Mouse (Mus musculus) midbrain, embryonic 13.5 days (tissue): Measurements from ENCODE around the gene Zfp386. TPM values are rescaled to one million over a fixed set of nuclear protein-coding genes. Genes with fewer than 3 reads are reported as not detected.

ENCODE experiments used
- ATAC-seq: fragments of 200-750 bp; cut with Nextera tagmentation; 2 replicates; pipeline ENCODE4 v1.8.0; 2017; ENCODE audit warnings: mild to moderate bottlenecking, moderate TSS enrichment, moderate library complexity
- H3K27ac ChIP-seq: fragments of 300-500 bp; sonication (generic); 2 replicates; pipeline ENCODE4 v1.5.1; 2015; ENCODE audit warnings: inconsistent platforms, mild to moderate bottlenecking, moderate library complexity
- H3K27me3 ChIP-seq: fragments of 300-500 bp; sonication (generic); 2 replicates; pipeline ENCODE4 v1.6.1; 2015; ENCODE audit warnings: mild to moderate bottlenecking, inconsistent platforms
- H3K36me3 ChIP-seq: fragments of 300-500 bp; sonication (generic); 2 replicates; pipeline ENCODE4 v1.6.1; 2015; ENCODE audit warnings: mild to moderate bottlenecking, inconsistent platforms
- H3K4me1 ChIP-seq: fragments of 300-500 bp; sonication (generic); replicated peaks from 2 replicates; pipeline ENCODE4 v1.6.1; 2015; ENCODE audit warnings: inconsistent platforms
- H3K4me2 ChIP-seq: fragments of 300-500 bp; sonication (generic); replicated peaks from 2 replicates; pipeline ENCODE4 v1.6.1; 2015; ENCODE audit warnings: moderate library complexity, mild to moderate bottlenecking, inconsistent platforms
- H3K4me3 ChIP-seq: fragments of 300-500 bp; sonication (generic); replicated peaks from 2 replicates; pipeline ENCODE4 v1.5.1; 2015; ENCODE audit warnings: mild to moderate bottlenecking, inconsistent platforms
- H3K9ac ChIP-seq: fragments of 300-500 bp; sonication (generic); replicated peaks from 2 replicates; pipeline ENCODE4 v1.6.1; 2015; ENCODE audit warnings: mild to moderate bottlenecking, inconsistent platforms
- H3K9me3 ChIP-seq: fragments of 300-500 bp; sonication (generic); 2 replicates; pipeline ENCODE4 v1.6.1; 2016; ENCODE audit warnings: mild to moderate bottlenecking, inconsistent platforms
- WGBS: fragments of 180-500 bp; shearing (Covaris S2); methylation state at CpG from one replicate; pipeline ENCODE4 v1.1.7; 2015; 5-methylcytosine and 5-hydroxymethylcytosine counted together
- polyA plus RNA-seq: library from polyadenylated mRNA; unstranded; fragments of >200 nt; fragmentation: Nextera tagmentation; extraction: Ambion mirVana; gene quantifications from 2 replicates; pipeline ENCODE4 v1.2.1, GENCODE M21; 2015

Gene Zfp386
- polyA plus RNA-seq, 1 experiment from 2014 or later: 66.5 TPM

- H3K4me1 ChIP-seq: no peaks in the 10 kb centered on the region
Measured at GRCm38 (mm10) chr12:116061561-116062193, 14.2 kb downstream of the Zfp386 start.

GRCm38 (mm10) chr12:116062194-116062583 lies 14.7 kb downstream of the Zfp386 start:
- H3K27me3 ChIP-seq: no peaks in the 10 kb centered on the region
- H3K4me1 ChIP-seq: no peaks in the 10 kb centered on the region
- no peak overlapping the region for H3K27ac ChIP-seq
- H3K9ac ChIP-seq: no peak overlapping the region
- no peak overlapping the region for H3K4me2 ChIP-seq
- ATAC-seq: peak; percentile 51
- WGBS: 96% methylated on average over 2 of the region's 2 CpGs
- peaks cover 29% of the 10 kb centered on the region for H3K9me3 ChIP-seq
- peaks cover 47% of the 10 kb centered on the region for H3K36me3 ChIP-seq
- H3K4me3 ChIP-seq: no peak overlapping the region

More at GRCm38 (mm10) chr12:116061561-116062193, 14.2 kb downstream of the Zfp386 start:
- WGBS: 95% methylated on average over 5 of the region's 5 CpGs
- no peak overlapping the region for H3K4me2 ChIP-seq
- peaks cover 52% of the 10 kb centered on the region for H3K36me3 ChIP-seq
- no peaks in the 10 kb centered on the region for H3K27me3 ChIP-seq
- no peak overlapping the region for H3K9ac ChIP-seq
- H3K9me3 ChIP-seq: peaks cover 33% of the 10 kb centered on the region
- H3K27ac ChIP-seq: no peak overlapping the region
- peak; percentile 55 for ATAC-seq
- H3K4me3 ChIP-seq: no peak overlapping the region

- 97% methylated on average over 4 of the region's 4 CpGs for WGBS
- ATAC-seq: no peak
- H3K4me3 ChIP-seq: no peak overlapping the region
- H3K9ac ChIP-seq: no peak overlapping the region
- H3K4me1 ChIP-seq: no peaks in the 10 kb centered on the region
- H3K27ac ChIP-seq: no peak overlapping the region
- peaks cover 29% of the 10 kb centered on the region for H3K9me3 ChIP-seq
- H3K4me2 ChIP-seq: no peak overlapping the region
- H3K27me3 ChIP-seq: no peaks in the 10 kb centered on the region
- H3K36me3 ChIP-seq: peaks cover 41% of the 10 kb centered on the region
Measured at GRCm38 (mm10) chr12:116063020-116063419, 15.5 kb downstream of the Zfp386 start.

GRCm38 (mm10) chr12:116071023-116071422 lies 23.5 kb downstream of the Zfp386 start:
- H3K9me3 ChIP-seq: no peaks in the 10 kb centered on the region
- H3K4me2 ChIP-seq: no peak overlapping the region
- no peak overlapping the region for H3K4me3 ChIP-seq
- no peak overlapping the region for H3K27ac ChIP-seq
- ATAC-seq: peak; percentile 85
- 20% methylated on average over 3 of the region's 3 CpGs for WGBS
- no peaks in the 10 kb centered on the region for H3K4me1 ChIP-seq
- H3K36me3 ChIP-seq: no peaks in the 10 kb centered on the region
- no peak overlapping the region for H3K9ac ChIP-seq
- H3K27me3 ChIP-seq: peaks cover 9% of the 10 kb centered on the region

- Histone ChIP-seq H3K36me3 (no peaks in the 10 kb centered on the region), H3K9ac (peak within 1 kb of the TSS; percentile 78), H3K4me2 (peak within 1 kb of the TSS; percentile 95), H3K27ac (no peak within 1 kb of the TSS), H3K4me1 (peaks cover 9% of the 10 kb centered on the region), H3K27me3 (peaks cover 19% of the 10 kb centered on the region), H3K9me3 (no peaks in the 10 kb centered on the region), H3K4me3 (peak within 1 kb of the TSS; percentile 64)
- peak; percentile 97 for ATAC-seq
- WGBS: 4% methylated on average over 33 of the region's 33 CpGs
Measured at GRCm38 (mm10) chr12:116077074-116077854, 29.7 kb downstream of the Zfp386 start, which contains the start of gene Vipr2. Gene Vipr2 (plus strand): TSS chr12:116077726.

GRCm38 (mm10) chr12:116077855-116078366 lies 30.4 kb downstream of the Zfp386 start:
- Histone ChIP-seq H3K27me3 (peaks cover 19% of the 10 kb centered on the region), H3K36me3 (no peaks in the 10 kb centered on the region), H3K4me3 (peak overlapping the region; percentile 64), H3K9me3 (no peaks in the 10 kb centered on the region), H3K4me2 (peak overlapping the region; percentile 95), H3K4me1 (peaks cover 9% of the 10 kb centered on the region), H3K9ac (peak overlapping the region; percentile 78), H3K27ac (no peak overlapping the region)
- WGBS: 1% methylated on average over 24 of the region's 24 CpGs
- no peak for ATAC-seq

- H3K9me3 ChIP-seq: no peaks in the 10 kb centered on the region
- no peaks in the 10 kb centered on the region for H3K27me3 ChIP-seq
- H3K4me2 ChIP-seq: no peak overlapping the region
- ATAC-seq: no peak
- no peak overlapping the region for H3K9ac ChIP-seq
- 90% methylated on average over 6 of the region's 6 CpGs for WGBS
- no peak overlapping the region for H3K27ac ChIP-seq
- H3K4me3 ChIP-seq: no peak overlapping the region
- H3K36me3 ChIP-seq: no peaks in the 10 kb centered on the region
- H3K4me1 ChIP-seq: peaks cover under 1% of the 10 kb centered on the region; the same call in 1 of the 2 replicates
Measured at GRCm38 (mm10) chr12:116083125-116083524, 35.6 kb downstream of the Zfp386 start.

GRCm38 (mm10) chr12:116084294-116084693 lies 36.8 kb downstream of the Zfp386 start:
- Histone ChIP-seq H3K27me3 (no peaks in the 10 kb centered on the region), H3K27ac (no peak overlapping the region), H3K9me3 (no peaks in the 10 kb centered on the region), H3K36me3 (no peaks in the 10 kb centered on the region), H3K4me1 (no peaks in the 10 kb centered on the region), H3K4me2 (no peak overlapping the region), H3K4me3 (no peak overlapping the region), H3K9ac (no peak overlapping the region)
- 73% methylated on average over 2 of the region's 2 CpGs for WGBS
- no peak for ATAC-seq

- Histone ChIP-seq H3K9ac (no peak overlapping the region), H3K27ac (no peak overlapping the region), H3K4me1 (no peaks in the 10 kb centered on the region), H3K36me3 (no peaks in the 10 kb centered on the region), H3K9me3 (no peaks in the 10 kb centered on the region), H3K27me3 (no peaks in the 10 kb centered on the region), H3K4me2 (no peak overlapping the region), H3K4me3 (no peak overlapping the region)
- ATAC-seq: no peak
- WGBS: 85% methylated on average over 5 of the region's 5 CpGs
Measured at GRCm38 (mm10) chr12:116086951-116087600, 39.6 kb downstream of the Zfp386 start.

- Histone ChIP-seq H3K9me3 (no peaks in the 10 kb centered on the region), H3K4me3 (no peak overlapping the region), H3K27ac (no peak overlapping the region), H3K4me2 (no peak overlapping the region), H3K36me3 (no peaks in the 10 kb centered on the region), H3K27me3 (no peaks in the 10 kb centered on the region), H3K9ac (no peak overlapping the region), H3K4me1 (no peaks in the 10 kb centered on the region)
- 94% methylated on average over 3 of the region's 3 CpGs for whole genome bisulfite sequencing
- no peak for ATAC-seq
Measured at GRCm38 (mm10) chr12:116089836-116090235, 42.3 kb downstream of the Zfp386 start.

- H3K4me2 ChIP-seq: no peak overlapping the region
- ATAC-seq: no peak
- H3K9me3 ChIP-seq: no peaks in the 10 kb centered on the region
- H3K9ac ChIP-seq: no peak overlapping the region
- H3K4me3 ChIP-seq: no peak overlapping the region
- 88% methylated on average over 14 of the region's 14 CpGs for WGBS
- no peaks in the 10 kb centered on the region for H3K27me3 ChIP-seq
- no peaks in the 10 kb centered on the region for H3K36me3 ChIP-seq
- no peaks in the 10 kb centered on the region for H3K4me1 ChIP-seq
- H3K27ac ChIP-seq: no peak overlapping the region
Measured at GRCm38 (mm10) chr12:116094765-116095555, 47.4 kb downstream of the Zfp386 start.
